Mouse (Mus musculus) forebrain, embryonic 15.5 days (tissue): ENCODE measurements at regions not wholly inside any gene's neighbourhood (a gene's known extent, or its start where the extent isn't known, plus 50 kb on each side); places are given as distances from the start of the nearest gene placed in this dataset. TPM values are rescaled to one million over a fixed set of nuclear protein-coding genes. Genes with fewer than 3 reads are reported as not detected.

Experiments
- ATAC-seq: fragments of 200-750 bp; cut with Nextera tagmentation; replicated peaks from 2 replicates; pipeline ENCODE4 v1.8.0; 2017; ENCODE audit warnings: mild to moderate bottlenecking, moderate TSS enrichment, moderate library complexity
- H3K27ac ChIP-seq: fragments of 300-500 bp; sonication (generic); replicated peaks from 2 replicates; pipeline ENCODE4 v1.5.1; 2015; ENCODE audit warnings: mild to moderate bottlenecking, inconsistent platforms
- H3K27me3 ChIP-seq: fragments of 300-500 bp; sonication (generic); 2 replicates; pipeline ENCODE4 v1.6.1; 2015; ENCODE audit warnings: inconsistent platforms
- H3K36me3 ChIP-seq: fragments of 300-500 bp; sonication (generic); 2 replicates; pipeline ENCODE4 v1.6.1; 2015; ENCODE audit warnings: mild to moderate bottlenecking, inconsistent platforms
- H3K4me1 ChIP-seq: fragments of 300-500 bp; sonication (generic); 2 replicates; pipeline ENCODE4 v1.6.1; 2015; ENCODE audit warnings: inconsistent platforms
- H3K4me2 ChIP-seq: fragments of 300-500 bp; sonication (generic); replicated peaks from 2 replicates; pipeline ENCODE4 v1.6.1; 2015; ENCODE audit warnings: mild to moderate bottlenecking, inconsistent platforms
- H3K4me3 ChIP-seq: fragments of 300-500 bp; sonication (generic); 2 replicates; pipeline ENCODE4 v1.5.1; 2015; ENCODE audit warnings: mild to moderate bottlenecking, inconsistent platforms
- H3K9ac ChIP-seq: fragments of 300-500 bp; sonication (generic); replicated peaks from 2 replicates; pipeline ENCODE4 v1.6.1; 2015; ENCODE audit warnings: mild to moderate bottlenecking, inconsistent platforms
- H3K9me3 ChIP-seq: fragments of 300-500 bp; sonication (generic); 2 replicates; pipeline ENCODE4 v1.6.1; 2016; ENCODE audit warnings: inconsistent platforms
- WGBS: fragments of 180-500 bp; shearing (Covaris S2); methylation state at CpG from one replicate; pipeline ENCODE4 v1.1.7; 2015; ENCODE audit warnings: mixed read lengths; 5-methylcytosine and 5-hydroxymethylcytosine counted together
- microRNA counts: library from miRNA; unstranded; fragments of <30 nt; microRNA quantifications from one replicate; lab custom pipeline; 2016
- microRNA-seq: library from miRNA; unstranded; fragments of <30 nt; microRNA quantifications from one replicate; pipeline ENCODE4, GENCODE M21; 2016

- Histone ChIP-seq H3K9me3 (no peaks in the 10 kb centered on the region), H3K27ac (no peak overlapping the region), H3K4me2 (no peak overlapping the region), H3K27me3 (no peaks in the 10 kb centered on the region), H3K4me3 (no peak overlapping the region), H3K4me1 (peaks cover 15% of the 10 kb centered on the region), H3K36me3 (no peaks in the 10 kb centered on the region), H3K9ac (no peak overlapping the region)
- 0 out of 2 replicates have a peak, but pooled peaks have one; percentile 5 for ATAC-seq
- WGBS: 90% methylated on average over 5 of the region's 5 CpGs
These were observed 53.4 kb upstream of the Unc5b start for GRCm38 (mm10) chr10:60884806-60885205.

MicroRNA genes in the stretch of these regions (microRNA counts, 519-probe panel; counts per million panel counts)
- not detected for microRNA mmu-miR-466j (lab: Ali Mortazavi, UCI)

Small RNA genes lying in the stretch of these regions (microRNA-seq; reads per million reads assigned to microRNA genes)
- not detected for gene Mir466j
- not detected for gene Mir6408
